Mouse (Mus musculus) spleen, adult 2 months (tissue): Measurements from ENCODE around the gene Sh3bgrl.

Experiments used
- CTCF ChIP-seq: fragments of 200-500 bp; IDR thresholded peaks from 2 replicates; pipeline ENCODE4 v1.5.1; 2011; ENCODE audit warnings: mild to moderate bottlenecking, inconsistent platforms; ENCODE audit not compliant: insufficient read depth, insufficient read length, insufficient replicate concordance; ENCODE audit errors: extremely low read depth
- POLR2A ChIP-seq: fragments of 200-500 bp; IDR thresholded peaks from 2 replicates; pipeline ENCODE4 v1.6.1; 2011; ENCODE audit warnings: low read depth, low read length, inconsistent platforms

GRCm38 (mm10) chrX:109122670-109123069 lies 27.5 kb downstream of the Sh3bgrl start:
- TF ChIP-seq POLR2A: no peak
- no peak for TF ChIP-seq CTCF
